In genomic region chr6:52216691-52217458, GRCm38 (mm10) we compare ENCODE assay signal across 9 mouse cellular contexts. TPM values are rescaled to one million over a fixed set of nuclear protein-coding genes. Genes with fewer than 3 reads are reported as not detected.
A peak's percentile ranks its signal among the peaks of the same experiment; 100 is the strongest.
DNase-seq lines count a peak whose midpoint lies in the region; ATAC-seq lines count a peak whose summit lies in the region.
"Had no signal": no experiment of that assay in that cellular context is flagged by ENCODE, and none has a peak within 500 bp of the region (broad histone marks: within the 10 kb centered on the region; RNA-seq: fewer than 3 reads in every experiment).

No protein-coding gene starts in this region.

- 0 out of 2 replicates have a peak overlapping the region, but pooled peaks have one; percentile 33 for H3K27ac ChIP-seq in hindbrain, embryonic 11.5 days (ENCODE audit: low read depth, low read length)
- H3K27ac ChIP-seq in liver, embryonic 13.5 days, result no peak overlapping the region

- ATAC-seq in hindbrain, embryonic 11.5 days (ENCODE audit: low FRiP score), result peak; percentile 36; the same call in 1 of the 2 replicates
- no peak for ATAC-seq in liver, embryonic 13.5 days (ENCODE audit: low read depth)

- DNase-seq in heart, adult 11 months, result peak; percentile 90
- no peak for DNase-seq in heart, postnatal 25 days (ENCODE audit: low spot score)
- DNase-seq in adrenal gland, postnatal 36 days, result peak; percentile 55 to 61
- DNase-seq in hindbrain, embryonic 11.5 days (ENCODE audit: low spot score), result peak; percentile 68
- no peak for DNase-seq in liver, embryonic 13.5 days
- DNase-seq in urinary bladder, postnatal 10 days (ENCODE audit: low spot score), result peak; percentile 8
- no peak for DNase-seq in frontal cortex, adult 2 months (ENCODE audit: extremely low spot score in 1 of 2, low spot score in 1 of 2)
- no peak for DNase-seq in cerebellum, adult 8-10 months

- no peaks in the 10 kb centered on the region for H3K9me3 ChIP-seq in hindbrain, embryonic 11.5 days (ENCODE audit: control insufficient read depth, low read length)
- no peaks in the 10 kb centered on the region for H3K9me3 ChIP-seq in liver, embryonic 13.5 days (replicated peaks)

- H3K4me2 ChIP-seq in hindbrain, embryonic 11.5 days (replicated peaks; ENCODE audit: low read depth, low read length), result peak overlapping the region; percentile 49
- peak overlapping the region; percentile 46 for H3K4me2 ChIP-seq in liver, embryonic 13.5 days

- intact Hi-C loops in heart, postnatal 25 days (cut with DNase I), result loop anchor here (5.0 kb wide), 1 partner anchor 1035 kb away; no protein-coding TSS in a partner anchor

- H3K9ac ChIP-seq in hindbrain, embryonic 11.5 days (ENCODE audit: low read depth, low read length), result no peak overlapping the region
- H3K9ac ChIP-seq in liver, embryonic 13.5 days, result no peak overlapping the region

- peaks cover 8% of the 10 kb centered on the region; the same call in 1 of the 2 replicates for H3K4me1 ChIP-seq in hindbrain, embryonic 11.5 days (replicated peaks; ENCODE audit: control insufficient read depth, insufficient read depth, low read length)
- peaks cover 16% of the 10 kb centered on the region for H3K4me1 ChIP-seq in liver, embryonic 13.5 days (replicated peaks)

- H3K27me3 ChIP-seq in hindbrain, embryonic 11.5 days (ENCODE audit: control insufficient read depth, insufficient read depth, low read length), result peaks cover 99% of the 10 kb centered on the region
- H3K27me3 ChIP-seq in liver, embryonic 13.5 days, result peaks cover 100% of the 10 kb centered on the region

- peak overlapping the region; percentile 25 for H3K4me3 ChIP-seq in hindbrain, embryonic 11.5 days (ENCODE audit: low read depth, low read length)
- peak overlapping the region; percentile 37 for H3K4me3 ChIP-seq in liver, embryonic 13.5 days (replicated peaks)

- no peaks in the 10 kb centered on the region for H3K36me3 ChIP-seq in hindbrain, embryonic 11.5 days (ENCODE audit: control insufficient read depth, insufficient read depth, low read length)
- H3K36me3 ChIP-seq in liver, embryonic 13.5 days, result no peaks in the 10 kb centered on the region
- H3K36me3 ChIP-seq: G1E had no signal

- 2% methylated on average over 60 of the region's 60 CpGs for WGBS in hindbrain, embryonic 11.5 days
- WGBS in liver, embryonic 13.5 days (ENCODE audit: insufficient replicate concordance), result 1% methylated on average over 60 of the region's 60 CpGs

RNA-seq across cellular contexts. Expression of gene Gm28308, which starts 3.7 kb away (rescaled TPM):
- not detected for total RNA-seq in heart, postnatal 25 days (2021)
- total RNA-seq in adrenal gland, postnatal 36 days (2021), result 1 to 10 TPM; 1.5 to 2.8 TPM
- not detected in 2 replicates for polyA plus RNA-seq in hindbrain, embryonic 11.5 days (2014; fragmentation: Nextera tagmentation; extraction: Ambion mirVana)
- not detected in 2 replicates for polyA plus RNA-seq in liver, embryonic 13.5 days (2015; fragmentation: Nextera tagmentation; extraction: Ambion mirVana)
- not detected in 2 replicates for polyA plus RNA-seq in frontal cortex, adult 2 months (2012; rRNA removed)
- total RNA-seq: G1E had no signal
- polyA plus RNA-seq: G1E had no signal

RNA-seq across cellular contexts. Expression of gene Hoxa3, which starts 3.7 kb away (rescaled TPM):
- 1 to 10 TPM in 1 of 2 experiments, under 1 TPM in 1; 0.48 to 1.0 TPM for total RNA-seq in heart, postnatal 25 days (2021)
- 1 to 10 TPM; 3.7 TPM for total RNA-seq in adrenal gland, postnatal 36 days (2021)
- 13.3 and 14.2 TPM in 2 replicates for polyA plus RNA-seq in hindbrain, embryonic 11.5 days (2014; fragmentation: Nextera tagmentation; extraction: Ambion mirVana)
- 0.24 and 0.43 TPM in 2 replicates for polyA plus RNA-seq in liver, embryonic 13.5 days (2015; fragmentation: Nextera tagmentation; extraction: Ambion mirVana)
- polyA plus RNA-seq in frontal cortex, adult 2 months (2012; rRNA removed), result not detected in 2 replicates
- polyA plus RNA-seq: G1E had no signal

RNA-seq across cellular contexts. Expression of gene Hoxa7, which starts 4.8 kb away (rescaled TPM):
- under 1 TPM; 0.31 to 0.44 TPM for total RNA-seq in heart, postnatal 25 days (2021)
- 10 to 100 TPM; 19.1 to 20.1 TPM for total RNA-seq in adrenal gland, postnatal 36 days (2021)
- polyA plus RNA-seq in hindbrain, embryonic 11.5 days (2014; fragmentation: Nextera tagmentation; extraction: Ambion mirVana), result 0.34 and 1.9 TPM in 2 replicates
- polyA plus RNA-seq in liver, embryonic 13.5 days (2015; fragmentation: Nextera tagmentation; extraction: Ambion mirVana), result 0.52 and 0.59 TPM in 2 replicates
- 0.17 TPM in 1 of 2 replicates, not detected in the other for polyA plus RNA-seq in frontal cortex, adult 2 months (2012; rRNA removed)

RNA-seq across cellular contexts. Expression of gene Hoxa6, which starts 8.4 kb away (rescaled TPM):
- total RNA-seq in heart, postnatal 25 days (2021), result not detected
- 1 to 10 TPM; 2.5 to 4.6 TPM for total RNA-seq in adrenal gland, postnatal 36 days (2021)
- polyA plus RNA-seq in hindbrain, embryonic 11.5 days (2014; fragmentation: Nextera tagmentation; extraction: Ambion mirVana), result 2.1 and 11.6 TPM in 2 replicates
- polyA plus RNA-seq in liver, embryonic 13.5 days (2015; fragmentation: Nextera tagmentation; extraction: Ambion mirVana), result not detected in 2 replicates
- polyA plus RNA-seq in frontal cortex, adult 2 months (2012; rRNA removed), result not detected in 2 replicates
- polyA plus RNA-seq: G1E had no signal

RNA-seq across cellular contexts. Expression of gene Hoxa5, which starts 12.5 kb away (rescaled TPM):
- total RNA-seq in heart, postnatal 25 days (2021), result 1 to 10 TPM in 1 of 2 experiments, under 1 TPM in 1; 0.52 to 1.3 TPM
- 10 to 100 TPM; 14.7 to 27.8 TPM for total RNA-seq in adrenal gland, postnatal 36 days (2021)
- polyA plus RNA-seq in hindbrain, embryonic 11.5 days (2014; fragmentation: Nextera tagmentation; extraction: Ambion mirVana), result 23.8 and 39.3 TPM in 2 replicates
- polyA plus RNA-seq in liver, embryonic 13.5 days (2015; fragmentation: Nextera tagmentation; extraction: Ambion mirVana), result 0.83 and 1.2 TPM in 2 replicates
- polyA plus RNA-seq in frontal cortex, adult 2 months (2012; rRNA removed), result 0.11 TPM in 1 of 2 replicates, not detected in the other
- polyA plus RNA-seq: G1E had no signal

Comparison
In these comparisons a context has a peak if more than half of its experiments do, and no peak if none do; other contexts are left out.
1. DNase-seq: peak in heart, adult 11 months (single experiment), adrenal gland, postnatal 36 days (2 of 2), hindbrain, embryonic 11.5 days (single experiment) and urinary bladder, postnatal 10 days (single experiment); none in heart, postnatal 25 days (single experiment), liver, embryonic 13.5 days (single experiment), frontal cortex, adult 2 months (0 of 2) and cerebellum, adult 8-10 months (single experiment).
2. RNA of gene Hoxa3, which starts 3.7 kb away (polyA plus RNA-seq): 13.3 to 14.2 TPM in hindbrain, embryonic 11.5 days; 0.24 to 0.43 TPM in liver, embryonic 13.5 days and not detected in frontal cortex, adult 2 months; every median in the first group is over 10 times any median in the second.